ENCODE assay signal across 18 mouse cellular contexts in the genomic region with DNA sequence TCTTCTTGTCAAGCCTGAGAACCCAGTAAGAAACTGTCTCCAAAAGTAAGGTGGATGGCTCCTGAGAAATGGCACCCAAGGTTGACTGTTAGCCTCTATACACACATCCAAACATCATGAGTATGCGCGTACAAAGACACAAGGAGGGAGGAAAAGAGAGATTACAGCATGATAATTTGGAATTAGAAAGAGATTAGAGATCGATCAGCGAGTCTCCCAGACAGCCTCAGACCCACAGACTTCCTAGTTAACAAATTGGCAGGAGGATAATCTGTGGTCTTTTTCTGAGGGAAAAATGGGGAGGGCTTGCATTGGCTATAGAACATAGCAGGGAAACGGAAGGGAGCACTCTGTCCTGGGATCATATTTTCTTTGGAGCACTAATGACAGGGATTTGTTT. TPM values are rescaled to one million over a fixed set of nuclear protein-coding genes. Genes with fewer than 3 reads are reported as not detected.
DNase-seq lines count a peak whose midpoint lies in the region; ATAC-seq lines count a peak whose summit lies in the region.
"Had no signal": no experiment of that assay in that cellular context is flagged by ENCODE, and none has a peak within 500 bp of the region (broad histone marks: within the 10 kb centered on the region; RNA-seq: fewer than 3 reads in every experiment).

No protein-coding gene starts in this region.

- intact Hi-C loops in heart, postnatal 25 days (cut with DNase I) = no loop called here

- no peak overlapping the region for H3K9ac ChIP-seq in midbrain, embryonic 11.5 days (ENCODE audit: low read length)
- H3K9ac ChIP-seq in midbrain, embryonic 14.5 days (replicated peaks; ENCODE audit: low read length) = no peak overlapping the region

- no peak for ATAC-seq in midbrain, embryonic 11.5 days (ENCODE audit: low FRiP score)
- no peak for ATAC-seq in midbrain, embryonic 14.5 days (ENCODE audit: low FRiP score, low TSS enrichment)
- ATAC-seq: activated CD4-positive, CD25-positive, alpha-beta regulatory T cell, adult 4 months; CD4-positive, CD25-positive, alpha-beta regulatory T cell, adult 4 months; Patski had no signal

- no peak overlapping the region for H3K4me2 ChIP-seq in midbrain, embryonic 11.5 days
- no peak overlapping the region for H3K4me2 ChIP-seq in midbrain, embryonic 14.5 days (ENCODE audit: low read length)

- no peaks in the 10 kb centered on the region for H3K27me3 ChIP-seq in midbrain, embryonic 11.5 days (ENCODE audit: control insufficient read depth, insufficient read depth, low read length)
- H3K27me3 ChIP-seq in midbrain, embryonic 14.5 days (ENCODE audit: control insufficient read depth, insufficient read depth, low read length) = no peaks in the 10 kb centered on the region
- H3K27me3 ChIP-seq: Patski had no signal

- H3K4me3 ChIP-seq in midbrain, embryonic 11.5 days (ENCODE audit: low read depth, low read length) = no peak overlapping the region
- no peak overlapping the region for H3K4me3 ChIP-seq in midbrain, embryonic 14.5 days (replicated peaks; ENCODE audit: low read depth, low read length)

- H3K9me3 ChIP-seq in midbrain, embryonic 11.5 days (ENCODE audit: control insufficient read depth, low read length) = no peaks in the 10 kb centered on the region
- no peaks in the 10 kb centered on the region for H3K9me3 ChIP-seq in midbrain, embryonic 14.5 days (ENCODE audit: control insufficient read depth, low read length)
- H3K9me3 ChIP-seq: G1E had no signal

- DNase-seq in heart, adult 11 months = peak; percentile 58
- no peak for DNase-seq in heart, postnatal 25 days (ENCODE audit: low spot score)
- DNase-seq in midbrain, embryonic 11.5 days (ENCODE audit: low spot score, missing footprints) = peak; percentile 65
- DNase-seq in midbrain, embryonic 14.5 days = no peak
- DNase-seq: adrenal gland, adult 2 months; adrenal gland, adult 8-10 months; adrenal gland, postnatal 10 days; adrenal gland, postnatal 14 days; adrenal gland, postnatal 25 days; adrenal gland, postnatal 36 days; B cell, adult 2 months; cerebellum, adult 11 months; cerebellum, adult 11-12 months; cerebellum, adult 18-20 months had no signal

- no peaks in the 10 kb centered on the region for H3K4me1 ChIP-seq in midbrain, embryonic 11.5 days (ENCODE audit: control insufficient read depth, insufficient read depth, low read length)
- H3K4me1 ChIP-seq in midbrain, embryonic 14.5 days (ENCODE audit: control insufficient read depth, insufficient read depth, low read length) = no peaks in the 10 kb centered on the region

- H3K36me3 ChIP-seq in midbrain, embryonic 11.5 days (ENCODE audit: control insufficient read depth, insufficient read depth, low read length) = no peaks in the 10 kb centered on the region
- no peaks in the 10 kb centered on the region for H3K36me3 ChIP-seq in midbrain, embryonic 14.5 days (ENCODE audit: control insufficient read depth, insufficient read depth, low read length)
- H3K36me3 ChIP-seq: G1E had no signal

- WGBS in midbrain, embryonic 11.5 days = 94% methylated on average over 5 of the region's 5 CpGs
- 89% methylated on average over 5 of the region's 5 CpGs for WGBS in midbrain, embryonic 14.5 days

- no peak overlapping the region for H3K27ac ChIP-seq in midbrain, embryonic 11.5 days (ENCODE audit: low read depth, low read length)
- H3K27ac ChIP-seq in midbrain, embryonic 14.5 days (replicated peaks; ENCODE audit: low read depth, low read length) = no peak overlapping the region

RNA-seq across cellular contexts. Expression of a gene that starts 20.4 kb away (rescaled TPM):
- total RNA-seq in heart, postnatal 25 days (2021) = 10 to 100 TPM; 33.4 to 44.7 TPM
- 13.2 and 14.7 TPM in 2 replicates for polyA plus RNA-seq in midbrain, embryonic 11.5 days (2014; fragmentation: Nextera tagmentation; extraction: Ambion mirVana)
- 15.1 and 15.2 TPM in 2 replicates for polyA plus RNA-seq in midbrain, embryonic 14.5 days (2014; fragmentation: Nextera tagmentation; extraction: Ambion mirVana)

Comparison
In these comparisons a context has a peak if more than half of its experiments do, and no peak if none do; other contexts are left out.
1. DNase-seq: peak in heart, adult 11 months (single experiment) and midbrain, embryonic 11.5 days (single experiment); none in heart, postnatal 25 days (single experiment) and midbrain, embryonic 14.5 days (single experiment).